Mouse (Mus musculus) embryonic facial prominence, embryonic 14.5 days (tissue): Measurements from ENCODE around the gene Samhd1. TPM values are rescaled to one million over a fixed set of nuclear protein-coding genes. Genes with fewer than 3 reads are reported as not detected.

Source experiments
- ATAC-seq: fragments of 200-750 bp; cut with Nextera tagmentation; 2 replicates; pipeline ENCODE4 v1.8.0; 2017; ENCODE audit warnings: low read depth, moderate number of reproducible peaks, moderate TSS enrichment
- DNase-seq: peaks from one replicate; pipeline ENCODE4 v3.0.0-alpha.2; 2015; ENCODE audit warnings: low spot score
- H3K27ac ChIP-seq: fragments of 300-500 bp; sonication (generic); replicated peaks from 2 replicates; pipeline ENCODE4 v1.5.1; 2014; ENCODE audit warnings: low read depth, mild to moderate bottlenecking, low read length, moderate library complexity
- H3K27me3 ChIP-seq: fragments of 300-500 bp; sonication (generic); replicated peaks from 2 replicates; pipeline ENCODE4 v1.6.1; 2014; ENCODE audit warnings: low read length; ENCODE audit not compliant: control insufficient read depth, insufficient read depth
- H3K36me3 ChIP-seq: fragments of 300-500 bp; sonication (generic); 2 replicates; pipeline ENCODE4 v1.6.1; 2014; ENCODE audit warnings: low read length, mixed read lengths; ENCODE audit not compliant: control insufficient read depth, insufficient read depth
- H3K4me1 ChIP-seq: fragments of 300-500 bp; sonication (generic); 2 replicates; pipeline ENCODE4 v1.6.1; 2014; ENCODE audit warnings: antibody characterized with exemption, low read length; ENCODE audit not compliant: control insufficient read depth, insufficient read depth
- H3K4me2 ChIP-seq: fragments of 300-500 bp; sonication (generic); 2 replicates; pipeline ENCODE4 v1.6.1; 2014; ENCODE audit warnings: low read depth, mild to moderate bottlenecking, low read length, moderate library complexity, mixed read lengths
- H3K4me3 ChIP-seq: fragments of 300-500 bp; sonication (generic); 2 replicates; pipeline ENCODE4 v1.5.1; 2014; ENCODE audit warnings: low read depth, mild to moderate bottlenecking, low read length
- H3K9ac ChIP-seq: fragments of 300-500 bp; sonication (generic); 2 replicates; pipeline ENCODE4 v1.6.1; 2014; ENCODE audit warnings: low read depth, mild to moderate bottlenecking, low read length, moderate library complexity, mixed read lengths
- H3K9me3 ChIP-seq: fragments of 300-500 bp; sonication (generic); 2 replicates; pipeline ENCODE4 v1.6.1; 2016; ENCODE audit warnings: low read length; ENCODE audit not compliant: control insufficient read depth
- WGBS: fragments of 180-500 bp; shearing (Covaris S2); extraction: QIAGEN DNeasy Blood & Tissue Kit; methylation state at CpG from one replicate; pipeline ENCODE4 v1.1.7; 2014; 5-methylcytosine and 5-hydroxymethylcytosine counted together
- polyA plus RNA-seq: library from polyadenylated mRNA; unstranded; fragments of >200 nt; fragmentation: Nextera tagmentation; extraction: Ambion mirVana; gene quantifications from 2 replicates; pipeline ENCODE4 v1.2.1, GENCODE M21; 2014

The Samhd1 gene
- polyA plus RNA-seq, 1 experiment from 2014 or later = 24.0 TPM

DNA sequence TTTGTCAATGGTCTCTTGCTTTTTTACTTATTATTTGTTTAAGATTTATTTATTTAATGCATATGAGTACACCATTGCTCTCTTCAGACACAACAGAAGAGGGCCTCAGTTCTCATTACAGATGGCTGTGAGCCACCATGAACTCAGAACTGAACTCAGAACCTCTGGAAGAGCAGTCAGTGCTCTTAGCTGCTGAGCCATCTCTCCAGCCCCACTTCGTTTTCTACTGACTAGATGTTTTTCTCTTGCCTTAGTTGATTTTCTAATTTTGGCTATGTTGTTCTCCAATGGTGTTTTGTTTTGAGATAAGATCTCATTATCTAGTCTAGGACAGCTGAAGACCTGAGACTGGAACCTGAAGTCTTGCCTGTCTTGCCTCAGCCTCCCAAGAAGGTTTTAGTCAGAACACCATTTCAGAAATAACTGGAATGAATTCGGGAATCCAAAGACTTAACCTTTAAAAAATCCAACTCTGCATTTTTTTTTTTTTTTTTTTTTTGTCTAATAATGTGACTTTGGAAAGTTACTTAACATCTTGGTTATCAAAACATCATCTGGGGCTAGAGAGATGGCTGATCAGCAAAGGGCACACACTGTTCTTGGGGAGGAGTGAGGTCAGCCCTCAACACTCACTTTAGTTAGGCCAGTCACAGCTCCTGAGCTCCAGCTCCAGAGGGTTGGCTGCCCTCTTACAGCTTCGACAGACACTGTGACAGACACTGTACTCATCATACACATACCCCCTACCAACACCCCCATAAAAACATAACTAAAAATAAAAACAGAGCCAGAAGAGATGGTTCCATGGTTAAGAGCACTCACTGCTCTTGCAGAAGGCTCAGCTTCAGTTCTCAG is 2.2 kb downstream of the Samhd1 start:
- ATAC-seq = no peak
- 0 out of 2 replicates have a peak overlapping the region, but pooled peaks have one; percentile 8 for H3K4me2 ChIP-seq
- H3K36me3 ChIP-seq = peaks cover 4% of the 10 kb centered on the region; the same call in 1 of the 2 replicates
- H3K9ac ChIP-seq = no peak overlapping the region
- peaks cover 6% of the 10 kb centered on the region; the same call in 1 of the 2 replicates for H3K4me1 ChIP-seq
- 76% methylated on average over 3 of the region's 3 CpGs for WGBS
- H3K27ac ChIP-seq = no peak overlapping the region
- no peak overlapping the region for H3K4me3 ChIP-seq
- no peaks in the 10 kb centered on the region for H3K9me3 ChIP-seq
- no peak for DNase-seq
- no peaks in the 10 kb centered on the region for H3K27me3 ChIP-seq

DNA sequence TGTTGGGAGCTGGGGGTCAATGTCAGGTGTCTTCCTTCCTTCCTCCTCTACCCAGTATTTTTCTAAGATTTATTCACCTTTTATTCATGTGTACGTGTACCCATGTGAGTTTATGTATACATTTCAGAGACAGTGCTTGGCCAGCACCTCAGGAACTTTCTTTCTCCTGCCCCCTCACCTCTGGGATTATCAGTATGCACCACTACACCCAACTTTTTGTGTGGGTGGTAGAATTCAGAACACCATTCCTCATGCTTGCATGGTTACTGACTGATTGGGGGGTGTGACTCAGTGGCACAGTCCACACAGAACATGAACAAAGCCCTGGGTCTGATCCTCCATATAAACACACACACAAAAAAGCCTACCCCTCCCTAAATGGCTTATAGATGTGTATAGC is 3.0 kb downstream of the Samhd1 start:
- peaks cover 4% of the 10 kb centered on the region; the same call in 1 of the 2 replicates for H3K36me3 ChIP-seq
- H3K4me1 ChIP-seq = peaks cover 6% of the 10 kb centered on the region; the same call in 1 of the 2 replicates
- WGBS = 83% methylated on average over 1 of the region's 1 CpGs
- no peaks in the 10 kb centered on the region for H3K27me3 ChIP-seq
- H3K9me3 ChIP-seq = no peaks in the 10 kb centered on the region
- ATAC-seq = no peak
- DNase-seq = no peak
- no peak overlapping the region for H3K4me3 ChIP-seq
- no peak overlapping the region for H3K4me2 ChIP-seq
- H3K9ac ChIP-seq = no peak overlapping the region
- H3K27ac ChIP-seq = no peak overlapping the region

GRCm38 (mm10) chr2:157130813-157131514 is 4.1 kb downstream of the Samhd1 start:
- ATAC-seq (no peak), DNase-seq (no peak)
- Histone ChIP-seq H3K9me3 (no peaks in the 10 kb centered on the region), H3K27ac (no peak overlapping the region), H3K4me1 (peaks cover 6% of the 10 kb centered on the region; the same call in 1 of the 2 replicates), H3K4me3 (no peak overlapping the region), H3K9ac (no peak overlapping the region), H3K4me2 (no peak overlapping the region), H3K27me3 (no peaks in the 10 kb centered on the region), H3K36me3 (peaks cover 10% of the 10 kb centered on the region; the same call in 1 of the 2 replicates)
- 82% methylated on average over 8 of the region's 8 CpGs for WGBS

GRCm38 (mm10) chr2:157129601-157130164 is 5.4 kb downstream of the Samhd1 start:
- H3K4me1 ChIP-seq = 0 out of 2 replicates have a peak, but pooled peaks cover 3% of the 10 kb centered on the region
- no peak overlapping the region for H3K27ac ChIP-seq
- no peak for DNase-seq
- whole genome bisulfite sequencing = 79% methylated on average over 11 of the region's 11 CpGs
- no peak overlapping the region for H3K9ac ChIP-seq
- no peak overlapping the region for H3K4me2 ChIP-seq
- H3K4me3 ChIP-seq = no peak overlapping the region
- ATAC-seq = no peak
- H3K36me3 ChIP-seq = peaks cover 22% of the 10 kb centered on the region; the same call in 1 of the 2 replicates
- no peaks in the 10 kb centered on the region for H3K27me3 ChIP-seq
- no peaks in the 10 kb centered on the region for H3K9me3 ChIP-seq

DNA sequence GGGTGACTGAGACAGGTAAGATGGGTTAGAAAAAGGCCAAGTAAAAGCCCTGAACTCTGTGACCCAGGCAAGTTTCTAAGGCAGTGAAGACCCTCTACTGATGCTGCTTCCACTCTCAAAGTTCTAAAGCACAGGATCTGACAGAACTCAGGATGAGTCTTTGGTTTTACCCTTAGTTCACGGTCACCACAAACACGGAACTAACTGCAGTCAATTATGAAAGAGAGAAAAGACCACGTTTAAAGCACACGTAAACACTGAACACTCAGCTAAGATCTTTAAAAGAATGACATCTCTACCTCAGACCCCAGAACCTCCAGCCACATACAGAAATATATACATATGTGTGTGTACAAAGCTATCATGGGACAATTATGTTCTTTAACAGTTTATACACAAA is 6.0 kb downstream of the Samhd1 start:
- Histone ChIP-seq H3K27ac (no peak overlapping the region), H3K4me2 (no peak overlapping the region), H3K9me3 (no peaks in the 10 kb centered on the region), H3K9ac (no peak overlapping the region), H3K4me1 (0 out of 2 replicates have a peak, but pooled peaks cover 3% of the 10 kb centered on the region), H3K4me3 (no peak overlapping the region), H3K27me3 (no peaks in the 10 kb centered on the region), H3K36me3 (peaks cover 23% of the 10 kb centered on the region; the same call in 1 of the 2 replicates)
- ATAC-seq = no peak
- WGBS = 83% methylated on average over 4 of the region's 4 CpGs
- DNase-seq = no peak

DNA sequence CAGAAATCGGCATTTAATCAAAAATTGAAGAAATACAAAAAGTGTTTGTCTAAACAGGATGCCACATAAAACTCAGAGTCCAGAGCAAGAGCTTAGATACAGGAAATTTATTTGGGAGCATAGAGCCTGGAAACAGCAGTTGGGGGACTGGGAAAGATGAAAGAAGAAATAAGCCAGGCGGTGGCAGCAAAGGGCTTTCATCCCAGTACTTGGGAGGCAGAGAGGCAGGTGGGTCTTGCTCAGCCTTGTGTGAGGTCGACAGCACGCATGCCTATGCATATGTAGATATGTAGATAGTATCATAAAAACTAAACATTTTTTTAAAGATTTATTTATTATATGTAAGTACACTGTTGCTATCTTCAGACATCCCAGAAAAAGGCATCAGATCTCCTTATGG is 7.0 kb downstream of the Samhd1 start:
- DNase-seq = no peak
- no peak for ATAC-seq
- H3K27ac ChIP-seq = no peak overlapping the region
- peaks cover 23% of the 10 kb centered on the region; the same call in 1 of the 2 replicates for H3K36me3 ChIP-seq
- no peaks in the 10 kb centered on the region for H3K4me1 ChIP-seq
- no peak overlapping the region for H3K9ac ChIP-seq
- WGBS = 61% methylated on average over 4 of the region's 4 CpGs
- H3K27me3 ChIP-seq = no peaks in the 10 kb centered on the region
- H3K4me2 ChIP-seq = no peak overlapping the region
- no peaks in the 10 kb centered on the region for H3K9me3 ChIP-seq
- no peak overlapping the region for H3K4me3 ChIP-seq

GRCm38 (mm10) chr2:157127370-157127769 is 7.7 kb downstream of the Samhd1 start:
- Histone ChIP-seq H3K36me3 (peaks cover 24% of the 10 kb centered on the region; the same call in 1 of the 2 replicates), H3K9me3 (no peaks in the 10 kb centered on the region), H3K4me3 (no peak overlapping the region), H3K4me1 (no peaks in the 10 kb centered on the region), H3K4me2 (no peak overlapping the region), H3K27me3 (no peaks in the 10 kb centered on the region), H3K27ac (no peak overlapping the region), H3K9ac (no peak overlapping the region)
- DNase-seq = no peak
- no peak for ATAC-seq
- WGBS = 84% methylated on average over 3 of the region's 3 CpGs

- peaks cover 43% of the 10 kb centered on the region for H3K36me3 ChIP-seq
- no peak for DNase-seq
- no peak overlapping the region for H3K4me3 ChIP-seq
- no peak for ATAC-seq
- H3K27me3 ChIP-seq = no peaks in the 10 kb centered on the region
- H3K4me1 ChIP-seq = no peaks in the 10 kb centered on the region
- WGBS = 90% methylated on average over 3 of the region's 3 CpGs
- H3K9ac ChIP-seq = no peak overlapping the region
- no peaks in the 10 kb centered on the region for H3K9me3 ChIP-seq
- no peak overlapping the region for H3K4me2 ChIP-seq
- H3K27ac ChIP-seq = no peak overlapping the region
Measured at GRCm38 (mm10) chr2:157125246-157125645, 9.8 kb downstream of the Samhd1 start.
